Mouse (Mus musculus): ENCODE data around the gene Nfya. TPM values are rescaled to one million over a fixed set of nuclear protein-coding genes. Genes with fewer than 3 reads are reported as not detected.

The Nfya gene
- 74.7 TPM for total RNA-seq (2023)

GRCm38 (mm10) chr17:48409380-48410298 is at the start of gene Nfya, which contains the start of gene Oard1:
Gene Nfya, minus strand, starts transcription at chr17:48409906.
Gene Oard1, plus strand, starts transcription at chr17:48410014.

GRCm38 (mm10) chr17:48454688-48455087 is 45.0 kb upstream of the Nfya start, which contains the start of gene Unc5cl:
Gene Unc5cl, plus strand, starts transcription at chr17:48454901.

GRCm38 (mm10) chr17:48451353-48451675 is 41.6 kb upstream of the Nfya start, which contains the start of gene Tspo2:
Gene Tspo2, minus strand, starts transcription at chr17:48451522.

GRCm38 (mm10) chr17:48432158-48432980 is 22.7 kb upstream of the Nfya start, which contains the start of gene Apobec2:
Gene Apobec2, minus strand, starts transcription at chr17:48432930.

GRCm38 (mm10) chr17:48359616-48360015 is 50.1 kb downstream of the Nfya start, which contains the start of gene Treml1:
Gene Treml1, plus strand, starts transcription at chr17:48359916.

GRCm38 (mm10) chr17:48346231-48346630 is 63.5 kb downstream of the Nfya start, which contains the start of gene Trem2:
Gene Trem2, plus strand, starts transcription at chr17:48346401.

Other genes with a start within 250 kb of the Nfya start
- gene A530064D06Rik, start 242.6 kb downstream of the Nfya start, total RNA-seq (2023) = not detected
- gene Trem1, start 177.1 kb downstream of the Nfya start, total RNA-seq (2023) = 1.3 TPM
- not detected for gene Trem3, start 162.1 kb downstream of the Nfya start, total RNA-seq (2023)
- 4.6 TPM for gene Treml4, start 145.6 kb downstream of the Nfya start, total RNA-seq (2023)
- gene Treml2, start 110.4 kb downstream of the Nfya start, total RNA-seq (2023) = 98.5 TPM
- gene B430306N03Rik, start 93.8 kb downstream of the Nfya start, total RNA-seq (2023) = 5.4 TPM
- not detected for gene Trem2, start 63.5 kb downstream of the Nfya start, total RNA-seq (2023)
- gene Treml1, start 50.0 kb downstream of the Nfya start, total RNA-seq (2023) = not detected
- 25.7 TPM for gene Oard1, start 108 bp upstream of the Nfya start, total RNA-seq (2023)
- gene Apobec2, start 23.0 kb upstream of the Nfya start, total RNA-seq (2023) = 2.0 TPM
- not detected for gene Tspo2, start 41.6 kb upstream of the Nfya start, total RNA-seq (2023)
- 12.2 TPM for gene Unc5cl, start 45.0 kb upstream of the Nfya start, total RNA-seq (2023)

All from CD4-positive naive resting alpha-beta T cell, adult 57 days (primary cell).